Mouse (Mus musculus) hindbrain, embryonic 10.5 days (tissue): ENCODE data around the gene Gm10447. TPM values are rescaled to one million over a fixed set of nuclear protein-coding genes. Genes with fewer than 3 reads are reported as not detected.

Experiments used
- polyA plus RNA-seq: library from polyadenylated mRNA; unstranded; fragments of >200 nt; fragmentation: Nextera tagmentation; extraction: Ambion mirVana; gene quantifications from 2 replicates; pipeline ENCODE4 v1.2.1, GENCODE M21; 2016

Gene Gm10447
- polyA plus RNA-seq, 1 experiment from 2014 or later: not detected

Other genes with a start within 250 kb of the Gm10447 start
- 91.2 and 112 TPM in 2 replicates for gene Hspa4, start 156.7 kb downstream of the Gm10447 start, polyA plus RNA-seq
- gene Zcchc10, start 132.4 kb downstream of the Gm10447 start, polyA plus RNA-seq: 22.6 and 26.0 TPM in 2 replicates
- 36.6 and 48.9 TPM in 2 replicates for gene Aff4, start 106.3 kb downstream of the Gm10447 start, polyA plus RNA-seq
- 0.34 TPM in 1 of 2 replicates, not detected in the other for gene Leap2, start 33.9 kb downstream of the Gm10447 start, polyA plus RNA-seq
- 548 and 642 TPM in 2 replicates for gene Uqcrq, start 26.3 kb downstream of the Gm10447 start, polyA plus RNA-seq
- gene Gdf9, start 26.1 kb downstream of the Gm10447 start, polyA plus RNA-seq: 2.6 and 2.9 TPM in 2 replicates
- gene Shroom1, start 95 bp upstream of the Gm10447 start, polyA plus RNA-seq: 1.8 and 2.0 TPM in 2 replicates
- gene Gm9837, start 13.4 kb upstream of the Gm10447 start, polyA plus RNA-seq: not detected in 2 replicates
- gene Gm9945, start 23.1 kb upstream of the Gm10447 start, polyA plus RNA-seq: not detected in 2 replicates
- gene Sowaha, start 23.2 kb upstream of the Gm10447 start, polyA plus RNA-seq: 0.26 and 0.44 TPM in 2 replicates
- gene Sept8, start 62.1 kb upstream of the Gm10447 start, polyA plus RNA-seq: 14.8 and 15.6 TPM in 2 replicates
- 67.8 and 71.5 TPM in 2 replicates for gene Kif3a, start 110.3 kb upstream of the Gm10447 start, polyA plus RNA-seq
- 0.66 and 1.2 TPM in 2 replicates for gene Il4, start 161.6 kb upstream of the Gm10447 start, polyA plus RNA-seq
- not detected in 2 replicates for gene Il13, start 177.6 kb upstream of the Gm10447 start, polyA plus RNA-seq